Mouse (Mus musculus): ENCODE measurements around the gene Nsrp1.

The Nsrp1 gene

DNA sequence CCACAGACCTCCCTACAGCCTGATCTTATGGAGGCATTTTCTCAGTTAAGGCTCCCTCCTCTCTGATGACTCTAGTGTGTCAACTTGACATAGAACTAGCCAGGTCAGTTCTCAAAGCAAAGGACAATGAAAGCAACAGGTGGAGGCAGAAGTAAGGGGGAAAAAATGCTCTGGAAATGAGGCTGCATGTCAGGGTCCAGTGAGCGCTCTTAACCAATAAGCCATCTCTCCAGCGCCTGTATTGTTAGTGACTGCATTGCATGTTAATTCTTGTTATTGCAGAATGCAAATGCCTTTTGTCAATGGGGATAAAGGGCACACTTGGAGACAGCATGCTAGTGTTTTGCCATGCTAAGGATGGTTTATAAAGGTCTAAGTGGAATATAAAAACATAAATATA, 35.4 kb downstream of the Nsrp1 start:
- DNase-seq (ENCODE audit: low read depth, low spot score), result no peak

DNA sequence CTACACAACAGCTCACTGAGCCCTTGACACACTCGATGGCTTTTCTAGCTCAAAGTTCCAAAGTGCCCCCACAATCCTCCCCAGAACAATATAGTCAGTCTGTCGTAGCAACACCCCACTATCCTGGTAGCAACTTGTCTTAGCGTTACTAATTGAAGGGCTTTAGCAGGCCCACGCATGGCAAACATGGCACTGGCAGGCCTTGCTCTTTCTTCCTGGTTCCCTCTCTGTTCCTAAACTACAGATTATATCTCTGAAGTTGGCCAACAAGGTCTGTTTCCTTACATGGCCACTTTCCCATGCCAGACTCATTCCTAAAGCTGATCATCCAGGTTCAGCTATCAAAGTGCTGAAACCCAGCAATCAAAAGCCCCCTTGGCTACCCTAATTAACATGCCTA, 36.3 kb downstream of the Nsrp1 start:
- no peak for DNase-seq (ENCODE audit: low read depth, low spot score)

DNA sequence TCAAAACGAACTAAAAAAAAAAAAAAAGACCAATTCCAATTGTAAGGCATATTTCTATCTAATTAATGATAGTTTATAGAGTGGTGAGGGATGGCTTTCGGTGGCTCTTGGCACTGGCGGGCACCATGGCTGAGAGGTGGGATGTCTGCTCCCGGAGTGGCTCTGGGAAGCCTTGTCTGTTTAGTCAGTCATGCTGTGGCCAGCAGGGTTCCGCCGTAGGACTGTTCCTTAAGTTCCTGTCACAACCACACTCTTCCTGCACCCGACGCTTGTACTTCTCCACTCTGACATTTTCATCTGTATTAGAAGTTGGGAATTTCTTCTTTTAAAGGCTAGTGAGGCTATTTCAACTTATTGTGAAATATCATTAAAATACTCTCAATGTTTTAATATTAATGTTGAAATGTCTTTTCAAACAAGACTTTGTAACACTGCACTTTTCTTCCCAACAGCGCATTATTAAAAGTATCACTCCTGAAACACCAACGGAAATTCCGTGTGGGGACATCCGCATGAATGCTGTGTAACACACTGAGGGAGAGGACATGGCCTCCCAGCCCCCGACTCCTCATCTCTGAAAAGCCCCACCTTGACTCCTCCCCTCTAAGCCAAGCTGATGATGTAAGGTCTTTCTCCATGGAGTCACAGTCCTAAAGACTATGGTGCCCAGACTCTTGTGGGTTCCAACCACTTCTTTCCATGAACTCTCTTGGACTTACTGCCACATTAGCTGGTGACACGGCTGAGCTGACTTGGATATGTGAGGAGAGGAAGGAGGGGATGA, 46.9 kb downstream of the Nsrp1 start:
- DNase-seq (ENCODE audit: low read depth, low spot score), result no peak

DNA sequence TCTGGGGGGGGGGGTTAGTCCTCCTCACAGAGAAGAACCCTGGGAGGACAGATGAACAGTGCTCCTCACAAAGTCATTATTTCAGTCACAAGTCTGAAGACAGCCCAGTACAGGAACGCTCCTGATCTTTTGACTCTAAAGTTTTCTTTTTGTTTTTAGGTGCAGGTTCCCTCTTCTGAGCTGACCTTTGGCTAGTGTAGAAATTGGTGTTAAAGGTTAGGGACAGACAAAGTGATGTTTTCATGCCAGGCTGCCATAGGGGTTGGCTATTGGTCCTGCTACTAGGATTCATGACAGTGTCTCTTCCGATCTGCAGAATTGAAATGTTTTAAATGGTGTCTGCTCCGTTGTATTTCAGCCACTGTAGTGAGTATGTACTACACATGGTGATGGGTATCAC, 50.1 kb downstream of the Nsrp1 start:
- no peak for DNase-seq (ENCODE audit: low read depth, low spot score)

DNA sequence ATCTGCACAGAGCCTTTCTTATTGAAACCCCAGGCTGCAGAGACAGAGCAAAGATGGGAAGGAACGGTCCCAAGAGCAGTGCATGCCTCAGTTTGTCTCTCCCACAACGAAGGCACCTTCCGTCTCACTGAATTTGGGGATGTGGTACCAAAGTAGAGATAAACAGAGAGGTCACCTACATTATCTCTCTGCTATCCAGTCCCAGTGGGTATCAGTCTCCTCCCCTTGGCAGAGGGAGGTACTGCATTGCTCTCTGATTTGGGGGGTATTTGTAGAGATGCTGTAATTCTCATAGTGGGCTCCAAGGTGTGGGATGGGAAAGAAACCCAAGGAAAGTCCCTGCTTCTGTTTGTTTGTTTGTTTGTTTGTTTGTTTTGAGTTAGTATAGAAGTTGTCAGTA, 51.7 kb downstream of the Nsrp1 start:
- peak; percentile 18 for DNase-seq (ENCODE audit: low read depth, low spot score)

DNA sequence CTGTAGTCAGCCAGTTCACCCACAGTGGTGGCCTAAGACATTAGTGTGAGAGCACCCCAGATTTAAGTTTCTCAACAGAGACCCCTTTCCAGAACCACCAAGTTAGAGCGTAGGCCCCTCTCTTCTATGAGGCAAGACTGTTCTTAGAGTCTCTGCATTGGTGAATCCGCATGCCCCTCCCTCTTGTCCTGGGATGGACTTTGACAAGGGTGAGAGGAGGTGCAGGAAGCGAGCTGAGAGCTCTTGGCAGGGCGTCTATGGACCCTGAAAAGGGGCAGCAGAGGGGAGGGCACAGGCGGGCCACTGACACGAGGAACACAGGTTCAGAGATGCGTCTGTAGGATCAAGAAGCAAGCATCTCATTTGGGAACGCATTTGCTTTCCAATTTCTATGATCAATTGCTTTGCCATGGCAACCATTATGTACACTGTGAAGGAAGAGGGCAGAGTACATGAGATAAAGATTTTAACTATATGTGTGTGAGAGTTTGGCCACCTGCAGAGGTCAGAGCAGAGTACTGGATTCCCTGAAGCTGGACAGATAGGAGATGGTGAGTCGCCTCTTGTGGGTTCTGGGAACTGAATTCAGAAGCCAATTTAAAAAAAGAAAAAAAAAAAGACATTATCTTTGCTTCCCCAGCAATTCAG, 56.4 kb downstream of the Nsrp1 start:
- no peak for DNase-seq (ENCODE audit: low read depth, low spot score)

DNA sequence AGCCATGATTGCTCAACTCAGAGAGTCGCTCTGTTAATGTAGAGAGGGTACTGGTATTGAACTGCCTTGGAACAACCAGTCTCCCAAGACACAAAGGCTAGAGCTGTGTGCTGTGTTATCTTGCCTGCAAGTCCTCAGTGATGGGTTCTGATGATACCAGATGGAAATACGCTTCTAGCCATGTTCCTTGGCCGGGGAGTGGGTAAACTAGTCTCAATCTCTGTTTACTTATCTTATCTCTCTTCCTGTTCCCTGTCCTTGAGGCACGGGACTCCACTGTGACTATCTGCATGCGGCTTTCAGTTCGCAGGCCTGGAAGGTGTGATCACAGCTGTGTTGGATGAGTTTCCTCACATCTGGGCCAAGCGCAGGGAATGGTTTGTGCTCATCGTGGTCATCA, 58.7 kb downstream of the Nsrp1 start:
- DNase-seq (ENCODE audit: low read depth, low spot score), result no peak

DNA sequence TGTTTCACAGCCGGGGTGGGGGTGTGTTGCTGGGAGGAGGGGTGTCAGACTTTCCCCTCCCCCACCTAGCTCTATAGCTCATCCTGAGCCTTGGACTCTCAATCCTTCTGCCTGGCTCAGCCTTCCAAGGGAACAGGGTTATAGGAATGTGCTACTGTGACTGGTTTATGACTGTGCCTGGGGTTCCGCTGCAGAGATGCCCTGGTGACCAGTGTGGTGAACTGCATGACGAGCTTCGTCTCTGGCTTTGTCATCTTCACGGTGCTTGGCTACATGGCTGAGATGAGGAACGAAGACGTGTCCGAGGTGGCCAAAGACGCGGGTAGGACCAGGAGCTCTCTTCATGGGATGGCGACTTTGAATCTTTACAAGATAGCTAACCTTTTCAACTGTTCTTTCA, 60.2 kb downstream of the Nsrp1 start:
- peak; percentile 8 for DNase-seq (ENCODE audit: low read depth, low spot score)

DNA sequence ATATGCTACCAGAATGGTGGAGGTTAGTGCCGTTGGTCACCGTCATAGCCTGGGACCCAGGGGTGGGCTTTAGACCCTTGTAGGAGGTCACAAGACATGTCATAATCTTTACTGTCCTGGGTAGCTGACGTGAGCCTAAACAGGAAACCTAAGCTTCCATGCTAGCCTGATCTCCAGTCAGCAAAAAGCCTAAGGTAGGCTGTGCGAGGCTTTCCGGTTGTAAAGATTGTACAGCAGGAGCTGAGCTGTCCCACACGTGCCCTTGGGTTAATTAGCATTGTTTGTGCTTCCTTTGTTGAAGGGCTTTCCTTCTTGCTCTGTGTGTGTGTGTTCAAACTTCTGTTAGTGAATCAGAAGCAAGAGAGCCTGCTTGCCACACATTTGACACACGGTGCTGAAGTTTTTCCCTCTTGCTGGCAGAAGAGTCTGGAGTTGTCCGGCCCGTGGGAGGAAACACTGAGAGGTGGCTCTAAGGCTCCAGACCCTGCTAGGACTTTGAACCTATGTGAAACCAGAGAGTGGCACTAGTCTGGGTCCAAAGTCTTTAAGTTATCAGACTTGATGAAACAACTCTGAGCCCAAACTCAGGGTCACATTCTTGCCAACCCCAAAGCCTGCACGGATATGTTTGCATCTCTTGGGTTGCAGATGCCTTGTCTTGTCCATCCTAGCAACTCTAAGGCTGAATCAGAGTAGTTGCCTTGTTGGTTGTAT, 67.3 kb downstream of the Nsrp1 start:
- DNase-seq (ENCODE audit: low read depth, low spot score), result no peak

DNA sequence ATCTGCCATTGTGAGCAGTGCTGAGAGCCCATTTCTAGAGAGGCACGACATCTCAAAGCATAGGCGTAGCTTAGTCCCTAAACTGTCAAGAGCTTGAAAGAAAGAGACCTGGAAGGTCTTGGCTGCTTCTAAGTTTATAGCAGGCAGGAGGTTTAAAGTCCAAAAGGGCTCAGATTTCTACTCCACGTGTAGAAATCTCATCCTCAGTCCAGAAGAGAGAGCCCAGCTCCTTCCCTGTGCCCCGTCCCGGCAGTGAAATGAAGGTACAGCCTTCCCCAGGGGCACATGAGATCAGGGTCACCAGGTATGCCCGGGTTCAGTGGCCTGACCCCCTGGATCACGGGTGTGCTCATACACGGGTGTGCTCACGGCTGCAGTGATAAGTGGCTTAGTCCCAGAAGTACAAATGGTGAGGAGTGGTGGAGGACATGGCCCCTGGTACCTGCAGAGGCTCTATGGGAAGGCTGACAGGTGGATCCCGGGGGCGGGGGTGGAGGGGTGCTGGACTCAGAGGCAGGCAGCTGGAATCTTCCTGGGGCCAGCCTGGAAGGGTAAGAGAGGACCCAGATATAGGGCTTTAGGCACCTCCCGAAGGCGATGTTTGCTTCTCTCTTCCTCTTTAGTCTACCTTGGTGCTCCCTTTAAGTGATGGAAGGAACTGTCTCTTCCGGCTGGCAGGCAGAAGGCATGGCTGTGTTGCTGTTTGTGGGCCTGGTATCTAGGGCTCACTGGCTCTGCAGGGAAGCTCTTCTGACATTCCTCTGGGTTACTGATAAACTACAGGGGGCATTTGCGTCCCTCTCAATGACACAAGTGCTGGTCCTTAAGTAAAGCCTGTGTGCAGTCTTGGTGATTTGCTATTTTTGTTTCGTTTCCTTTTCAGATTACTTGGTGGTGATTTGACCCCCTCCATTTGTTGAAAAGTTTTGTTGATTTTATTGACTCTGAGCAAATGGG, 68.9 kb downstream of the Nsrp1 start:
- no peak for DNase-seq (ENCODE audit: low read depth, low spot score)

DNA sequence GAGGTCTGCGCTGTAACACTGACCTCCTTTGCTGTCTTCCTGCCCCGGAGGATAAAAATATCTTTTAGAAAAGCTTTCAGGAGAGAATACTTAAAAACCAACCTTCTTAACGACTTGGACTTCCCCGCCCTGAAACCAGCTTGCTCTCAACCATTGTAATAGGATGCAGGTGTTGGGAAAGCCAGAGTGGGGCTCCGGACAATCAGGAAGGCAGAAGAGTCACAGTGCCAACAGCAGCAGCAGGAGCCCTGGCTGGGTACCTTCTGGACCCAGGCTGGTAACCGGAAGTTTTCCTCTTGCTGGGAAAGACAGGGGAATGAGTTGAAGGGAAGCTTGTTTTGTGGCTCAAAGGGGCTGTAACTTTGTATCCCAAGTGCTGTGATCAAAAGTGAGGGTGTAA, 71.6 kb downstream of the Nsrp1 start:
- no peak for DNase-seq (ENCODE audit: low read depth, low spot score)

DNA sequence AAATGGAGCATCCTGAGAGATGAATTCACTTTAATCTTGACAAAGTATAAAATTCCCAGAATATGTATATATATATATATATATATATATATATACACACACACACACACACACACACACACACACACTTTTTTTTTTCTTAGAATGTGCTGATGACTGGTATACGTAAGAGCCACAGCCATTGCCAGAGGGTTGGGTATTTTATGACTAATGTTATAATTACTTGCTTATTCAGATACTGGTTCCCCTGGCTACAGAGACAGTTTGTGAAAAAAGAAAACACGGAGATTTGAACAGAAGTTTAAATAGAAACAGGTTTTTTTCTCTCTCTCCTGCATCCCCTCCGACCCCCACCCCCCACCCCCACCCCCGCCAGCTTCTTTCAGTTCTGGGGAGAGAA, 72.4 kb downstream of the Nsrp1 start:
- no peak for DNase-seq (ENCODE audit: low read depth, low spot score)

DNA sequence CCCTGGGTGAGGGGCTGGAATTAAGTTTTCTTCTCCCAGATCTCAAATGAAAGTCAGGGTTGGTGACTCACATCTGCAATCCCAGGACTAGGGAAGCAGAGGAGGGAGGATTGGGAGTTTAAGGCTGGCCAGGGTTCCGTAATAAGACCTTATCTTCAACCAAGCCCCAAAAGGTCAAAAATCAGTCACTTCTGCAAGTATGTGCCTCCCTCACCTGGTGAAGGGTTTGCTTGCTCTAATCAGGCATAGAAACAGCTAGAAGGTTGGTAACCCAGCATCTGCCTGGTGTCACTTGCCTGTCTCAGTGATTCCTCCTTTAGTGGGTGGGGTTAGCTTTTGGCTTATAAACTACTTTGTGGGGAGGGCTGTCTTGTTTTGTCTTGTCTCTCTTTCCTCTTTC, 75.9 kb downstream of the Nsrp1 start:
- DNase-seq (ENCODE audit: low read depth, low spot score), result no peak

DNA sequence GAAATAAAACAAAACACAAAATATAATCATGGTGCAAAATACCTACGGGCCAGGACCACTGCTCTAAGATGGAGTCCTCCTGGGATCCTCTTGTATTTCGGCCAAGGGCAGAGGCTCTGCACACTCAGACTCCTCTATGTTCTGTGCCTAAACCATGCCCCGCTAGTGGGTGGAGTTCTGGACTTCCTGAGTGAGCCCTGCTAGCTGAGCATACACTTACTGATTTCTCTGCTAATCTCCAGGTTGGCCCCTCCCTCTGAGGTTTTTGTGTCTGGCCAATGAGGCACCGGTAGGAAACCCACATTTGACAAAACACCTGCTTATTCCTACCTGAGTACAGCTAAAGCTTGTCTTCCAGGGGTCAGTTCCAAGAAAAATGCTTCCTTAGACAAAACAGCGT, 77.5 kb downstream of the Nsrp1 start:
- no peak for DNase-seq (ENCODE audit: low read depth, low spot score)

DNA sequence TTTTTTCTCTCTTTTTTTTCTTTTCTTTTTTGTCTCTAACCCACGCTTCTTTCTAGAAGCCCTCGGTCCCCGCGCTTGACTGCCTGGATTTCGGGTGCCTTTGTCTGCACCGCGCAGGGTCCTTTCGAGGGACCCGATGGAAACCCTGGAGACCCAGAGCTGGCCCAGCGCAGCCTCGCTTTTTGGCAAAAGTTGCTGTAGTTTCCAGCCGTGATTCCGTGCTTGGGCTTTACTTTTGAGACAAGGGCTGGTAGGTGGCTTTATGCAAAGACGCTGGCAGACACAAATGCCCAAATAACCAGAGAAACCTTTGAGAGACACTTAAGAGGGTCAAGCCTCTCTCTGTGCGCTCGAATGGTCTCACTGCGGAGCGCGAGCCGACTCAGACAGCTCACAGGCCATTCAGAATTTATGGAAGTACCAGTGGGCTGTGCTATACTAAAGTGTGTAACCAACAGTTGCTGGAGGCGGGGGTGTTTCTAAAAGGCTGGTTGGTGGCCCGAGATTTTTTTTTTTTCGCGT, 79.5 kb downstream of the Nsrp1 start:
- DNase-seq (ENCODE audit: low read depth, low spot score), result no peak

DNA sequence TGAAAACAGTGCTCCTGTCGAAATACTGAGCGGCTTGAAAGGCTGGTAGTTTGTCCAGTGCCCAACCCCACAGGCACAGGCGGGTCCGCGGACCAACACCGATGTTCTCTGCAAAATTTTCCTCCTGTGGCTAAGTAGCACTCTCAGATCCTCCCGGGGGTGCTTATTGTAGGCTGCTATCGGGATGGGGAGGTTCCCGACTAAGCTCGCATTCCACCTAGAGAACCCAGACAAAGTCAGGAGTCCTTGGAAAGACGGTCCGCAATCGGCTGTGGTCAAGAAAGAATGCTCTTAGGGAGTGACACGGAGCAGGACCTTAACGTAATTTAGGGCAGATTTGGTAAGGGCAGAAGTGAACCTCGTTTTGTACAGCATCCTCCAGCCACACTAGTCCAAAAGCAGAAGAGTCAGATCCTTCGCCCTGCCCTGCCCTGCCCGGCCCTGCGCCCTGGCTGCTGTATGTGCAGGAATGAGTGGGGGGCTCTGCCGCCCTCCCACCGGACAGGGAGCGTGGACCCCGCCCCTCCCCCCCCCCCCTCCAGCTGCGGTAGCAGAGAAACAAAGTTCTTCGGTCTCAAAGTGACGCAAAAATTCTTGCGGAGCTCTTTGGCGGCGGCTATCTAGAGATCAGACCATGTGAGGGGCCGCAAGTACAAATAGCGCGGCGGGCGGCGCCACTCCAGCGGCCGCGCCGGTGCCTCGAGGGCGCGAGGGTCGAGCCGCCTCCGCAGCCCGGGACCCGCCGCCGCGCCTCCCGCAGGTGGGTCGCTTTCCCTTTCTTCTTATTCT, 80.1 kb downstream of the Nsrp1 start, which contains the start of gene Slc6a4:
Slc6a4 (plus strand) TSS at position 688 of the 789 bp plus-strand sequence.
- peak; percentile 50 for DNase-seq (ENCODE audit: low read depth, low spot score)

DNA sequence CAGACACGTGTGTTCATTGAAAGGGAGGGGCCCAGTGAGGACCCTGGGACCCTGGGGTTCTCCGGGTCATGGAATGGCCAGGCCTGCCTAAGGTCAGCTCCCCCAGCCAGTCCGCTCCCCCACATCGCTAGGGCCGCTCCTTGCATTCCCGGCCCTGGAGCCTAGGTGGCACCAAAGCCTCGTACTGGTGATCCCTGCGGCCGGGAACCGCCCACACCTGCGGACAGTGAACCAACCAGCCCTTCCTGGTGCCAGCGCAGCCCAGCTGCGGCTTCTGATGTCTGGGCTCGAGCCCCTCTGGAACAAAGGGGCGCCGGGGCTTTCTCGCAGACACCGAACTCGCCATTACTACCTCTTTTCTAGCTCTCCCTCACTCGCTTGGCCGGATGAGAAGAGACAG, 80.9 kb downstream of the Nsrp1 start:
- peak; percentile 79 for DNase-seq (ENCODE audit: low read depth, low spot score)

DNA sequence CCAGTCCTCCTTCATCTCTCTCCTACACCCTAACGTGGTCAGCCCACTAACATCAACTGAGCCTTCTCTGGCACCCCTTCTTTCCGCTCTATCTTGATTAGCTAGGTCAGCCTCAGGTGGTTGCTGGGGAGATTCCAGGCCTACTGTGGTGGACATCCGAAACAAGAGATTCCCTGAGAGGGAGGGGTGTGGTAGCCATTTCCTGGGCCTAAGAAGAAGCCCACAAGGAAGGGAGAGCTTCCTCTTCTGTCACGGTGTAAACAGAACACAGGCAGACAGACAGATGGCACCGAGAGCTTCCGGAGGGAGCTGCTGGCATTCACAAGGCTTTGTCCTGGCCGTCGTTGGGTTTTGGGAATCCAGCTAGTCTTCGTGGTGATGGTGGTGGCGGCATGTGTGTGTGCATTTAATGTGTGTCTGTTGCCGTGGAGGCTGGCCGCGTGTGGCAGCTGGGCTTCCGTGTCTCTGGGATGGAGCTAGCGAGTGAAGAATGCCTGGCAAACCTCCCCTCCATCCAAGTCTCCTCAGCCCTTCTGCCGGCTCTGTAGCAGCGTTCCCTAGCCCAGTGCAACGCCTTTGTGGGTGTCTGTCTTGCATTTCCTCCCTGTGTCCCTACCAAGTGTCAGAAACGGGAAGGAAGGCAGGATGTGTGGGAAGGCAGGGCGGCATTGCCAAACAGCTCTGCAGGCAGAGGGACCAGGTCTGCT, 82.1 kb downstream of the Nsrp1 start:
- DNase-seq (ENCODE audit: low read depth, low spot score), result no peak
